Mouse (Mus musculus): ENCODE measurements around the gene Myh3.
A peak's percentile ranks its signal among the peaks of the same experiment; 100 is the strongest.

Myh3 gene

GRCm38 (mm10) chr11:67143863-67144498 lies 65.9 kb downstream of the Myh3 start:
- DNase-seq (ENCODE audit: low read depth, low spot score): no peak

- DNase-seq (ENCODE audit: low read depth, low spot score): no peak
Measured at GRCm38 (mm10) chr11:67144559-67145265, 66.6 kb downstream of the Myh3 start.

- DNase-seq (ENCODE audit: low read depth, low spot score): no peak
Measured at GRCm38 (mm10) chr11:67145482-67146408, 67.6 kb downstream of the Myh3 start.

DNA sequence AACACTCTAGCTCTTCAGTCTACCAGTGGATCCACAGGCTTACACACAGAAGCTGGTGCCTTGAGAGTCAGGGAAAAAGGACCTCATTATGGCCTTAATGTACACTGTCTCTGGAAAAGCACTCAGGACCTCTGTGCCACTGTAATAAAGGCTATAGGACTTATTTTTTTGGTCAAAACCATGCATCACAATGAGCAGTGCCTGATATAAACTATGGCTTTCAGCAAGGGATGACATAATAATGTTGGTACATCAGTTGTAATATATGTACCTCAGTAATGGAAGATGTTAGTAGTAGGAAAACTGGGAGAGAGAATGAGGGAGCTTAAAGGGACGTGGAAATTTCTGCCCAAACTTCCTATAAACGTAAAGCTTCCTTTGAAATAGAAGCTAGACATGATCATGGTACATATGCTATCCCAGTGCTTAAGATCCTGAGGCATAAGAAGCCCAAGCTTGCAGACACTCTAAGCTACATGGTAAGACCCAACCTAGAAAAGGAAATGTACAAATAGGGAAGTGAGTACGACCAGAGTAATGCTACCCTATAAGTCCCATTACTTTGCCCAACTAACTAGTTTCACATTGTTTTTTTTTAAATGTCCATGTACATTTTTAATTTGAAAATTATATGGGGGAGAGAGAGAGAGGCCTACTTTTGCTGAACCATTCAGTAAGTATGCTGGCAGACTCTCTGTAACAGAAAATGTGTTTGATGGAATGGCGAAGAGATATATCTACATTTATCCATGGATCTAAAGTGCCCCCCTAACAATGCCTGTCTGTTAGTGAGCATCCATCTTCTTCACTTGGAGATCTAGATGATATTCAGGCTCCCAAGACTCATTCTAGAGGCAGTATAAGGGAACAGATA lies 68.5 kb downstream of the Myh3 start:
- DNase-seq (ENCODE audit: low read depth, low spot score): no peak

- DNase-seq (ENCODE audit: low read depth, low spot score): no peak
Measured at GRCm38 (mm10) chr11:67147283-67147921, 69.3 kb downstream of the Myh3 start.

DNA sequence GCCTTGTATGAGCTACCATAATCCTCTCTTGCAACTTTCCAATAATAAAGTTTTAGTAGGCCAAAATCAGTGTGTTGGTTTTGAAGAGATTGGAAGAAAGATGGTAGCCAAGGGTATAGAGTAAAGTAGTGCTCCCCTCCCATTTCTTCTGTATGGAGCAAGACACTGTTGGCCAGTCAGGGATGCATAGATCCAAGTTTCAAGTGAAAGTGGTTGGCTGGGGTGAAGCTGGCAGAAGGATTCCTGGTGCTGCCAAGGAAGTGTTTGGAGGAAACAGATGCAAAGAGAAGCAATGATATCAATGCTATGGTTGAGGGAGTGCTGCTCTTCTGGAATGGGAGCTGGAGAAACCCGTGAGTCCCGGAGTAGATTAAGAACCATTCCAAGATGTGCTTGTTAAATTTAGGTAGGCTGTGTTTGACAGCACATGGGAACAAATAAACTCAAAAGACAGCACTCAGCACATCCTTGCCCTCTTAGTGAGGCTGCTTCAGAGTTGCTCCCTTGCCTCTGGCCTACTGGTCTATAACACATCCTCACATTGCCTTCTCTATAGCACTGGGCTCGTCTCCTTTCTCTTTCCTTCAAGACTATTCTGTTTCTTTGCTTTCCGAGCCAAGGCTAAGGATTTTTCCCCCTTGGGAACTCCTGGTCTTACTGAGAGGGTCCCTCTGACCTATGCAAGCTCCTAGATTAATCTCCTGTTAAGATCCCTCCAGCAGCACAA lies 70.3 kb downstream of the Myh3 start:
- no peak for DNase-seq (ENCODE audit: low read depth, low spot score)

GRCm38 (mm10) chr11:67150237-67150636 lies 72.1 kb downstream of the Myh3 start:
- peak; percentile 60 for DNase-seq (ENCODE audit: low read depth, low spot score)

DNA sequence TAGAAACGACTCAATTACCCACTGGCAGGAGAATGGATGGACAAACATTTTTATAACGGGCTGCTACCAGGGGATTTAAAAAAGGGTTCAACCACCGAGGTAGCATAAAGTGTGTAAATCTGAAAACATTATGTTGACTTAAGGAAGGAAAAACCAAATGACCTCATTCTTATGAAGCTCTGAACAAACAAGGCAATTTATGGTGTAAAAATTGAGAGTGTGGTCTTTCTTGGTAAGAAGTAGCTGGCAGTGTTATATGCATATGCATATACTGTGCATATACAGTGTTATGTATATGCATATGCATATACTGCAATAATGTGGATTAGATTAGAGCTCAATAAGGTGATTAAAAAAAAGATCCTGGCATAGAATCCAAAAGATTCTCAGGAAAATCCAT lies 73.1 kb downstream of the Myh3 start:
- DNase-seq (ENCODE audit: low read depth, low spot score): no peak

All from R1 (cell line).